Comparison of ENCODE assay signal across 8 mouse cellular contexts in genomic region chr9:103364601-103365289, GRCm38 (mm10). TPM values are rescaled to one million over a fixed set of nuclear protein-coding genes. Genes with fewer than 3 reads are reported as not detected.
DNase-seq lines count a peak whose midpoint lies in the region; ATAC-seq and TF ChIP-seq lines count a peak whose summit lies in the region.

No protein-coding gene starts in this region.

- H3K4me3 ChIP-seq in intestine, embryonic 14.5 days (ENCODE audit: low read depth, low read length) = peak overlapping the region; percentile 96

- no peaks in the 10 kb centered on the region for H3K9me3 ChIP-seq in intestine, embryonic 14.5 days (ENCODE audit: control insufficient read depth, low read length)

- peaks cover 39% of the 10 kb centered on the region for H3K36me3 ChIP-seq in intestine, embryonic 14.5 days (ENCODE audit: control insufficient read depth, insufficient read depth, low read length)

- WGBS in intestine, embryonic 14.5 days = 4% methylated on average over 65 of the region's 94 CpGs

- peak overlapping the region; percentile 95 for H3K27ac ChIP-seq in intestine, embryonic 14.5 days (ENCODE audit: low read depth)

- H3K27me3 ChIP-seq in Patski = no peaks in the 10 kb centered on the region
- H3K27me3 ChIP-seq in intestine, embryonic 14.5 days (replicated peaks; ENCODE audit: control insufficient read depth, insufficient read depth, low read length) = no peaks in the 10 kb centered on the region

- H3K4me2 ChIP-seq in intestine, embryonic 14.5 days (ENCODE audit: low read length) = peak overlapping the region; percentile 54

- H3K9ac ChIP-seq in intestine, embryonic 14.5 days (ENCODE audit: low read length) = peak overlapping the region; percentile 87

- peaks cover 16% of the 10 kb centered on the region for H3K4me1 ChIP-seq in intestine, embryonic 14.5 days (replicated peaks; ENCODE audit: control insufficient read depth, insufficient read depth, low read length)

- CTCF ChIA-PET in Patski (lab: Charles Lee) = no interaction called here

- intact Hi-C loops in gastrocnemius, postnatal 14 days (cut with DNase I; ENCODE audit: low total_unique reads) = no loop called here
- intact Hi-C loops in left cerebral cortex, postnatal 4 days (cut with DNase I) = loop anchor here (10.0 kb wide), 1 partner anchor 110 kb away; no protein-coding TSS in a partner anchor

- no peak for TF ChIP-seq CTCF in Patski (IDR thresholded peaks at IDR 0.05)

- ATAC-seq in Patski = peak; percentile 45
- ATAC-seq in intestine, embryonic 14.5 days (replicated peaks; ENCODE audit: low FRiP score, low TSS enrichment, low read depth) = peak; percentile 34

- in situ Hi-C loops in Patski (cut with MboI; ENCODE audit: low pct_unique_long_range_greater_than_20kb) = loop anchor here (25.0 kb wide), 1 partner anchor 648 kb away; the partner anchor contains the start of gene Nphp3

- POLR2A ChIA-PET in Patski (lab: Charles Lee) = interaction anchor here (0.7 to 1.2 kb wide), 2 partner anchors 67 to 157 kb away, joined by 3 to 4 read pairs; no protein-coding TSS in a partner anchor

- DNase-seq in Patski (ENCODE audit: low read depth, low spot score) = no peak
- DNase-seq in embryo, embryonic 10 days (ENCODE audit: low spot score) = peak; percentile 57
- peak; percentile 69 for DNase-seq in gastrocnemius, postnatal 14 days
- DNase-seq in intestine, embryonic 14.5 days (ENCODE audit: low spot score) = peak; percentile 81
- peak; percentile 48 for DNase-seq in left cerebral cortex, postnatal 4 days
- peak; percentile 58 for DNase-seq in mesoderm, embryonic 11.5 days (ENCODE audit: low read depth, low spot score)
- DNase-seq in right cerebral cortex, postnatal 4 days = peak; percentile 46
- peak; percentile 76 for DNase-seq in yolk sac, embryonic 10.5 days (ENCODE audit: low spot score)

RNA-seq across cellular contexts. Expression of gene Cdv3, which starts 0.9 kb away (rescaled TPM):
- 102 TPM for polyA plus RNA-seq in Patski (2021)
- 100 to 1,000 TPM; 105 to 121 TPM for total RNA-seq in gastrocnemius, postnatal 14 days (2021)
- polyA plus RNA-seq in intestine, embryonic 14.5 days (2014; fragmentation: Nextera tagmentation; extraction: Ambion mirVana) = 85.0 and 99.1 TPM in 2 replicates
- total RNA-seq in left cerebral cortex, postnatal 4 days (2021) = 100 to 1,000 TPM; 128 to 131 TPM

RNA-seq across cellular contexts. Expression of gene Topbp1, which starts 59.7 kb away (rescaled TPM):
- 56.9 TPM for polyA plus RNA-seq in Patski (2021)
- 10 to 100 TPM in 1 of 2 experiments, 1 to 10 TPM in 1; 8.6 to 10.0 TPM for total RNA-seq in gastrocnemius, postnatal 14 days (2021)
- polyA plus RNA-seq in intestine, embryonic 14.5 days (2014; fragmentation: Nextera tagmentation; extraction: Ambion mirVana) = 68.9 and 74.6 TPM in 2 replicates
- 10 to 100 TPM; 33.6 to 35.1 TPM for total RNA-seq in left cerebral cortex, postnatal 4 days (2021)

RNA-seq across cellular contexts. Expression of gene 1300017J02Rik, which starts 59.9 kb away (rescaled TPM):
- polyA plus RNA-seq in Patski (2021) = 0.12 TPM
- under 1 TPM; 0.12 to 0.91 TPM for total RNA-seq in gastrocnemius, postnatal 14 days (2021)
- polyA plus RNA-seq in intestine, embryonic 14.5 days (2014; fragmentation: Nextera tagmentation; extraction: Ambion mirVana) = 1.1 TPM in 2 replicates
- under 1 TPM in 1 of 2 experiments, not detected in 1; 0.56 TPM for total RNA-seq in left cerebral cortex, postnatal 4 days (2021)
